Mouse (Mus musculus) neural tube, embryonic 11.5 days (tissue): ENCODE results near the gene Vill. TPM values are rescaled to one million over a fixed set of nuclear protein-coding genes. Genes with fewer than 3 reads are reported as not detected.
A peak's percentile ranks its signal among the peaks of the same experiment; 100 is the strongest.

Experiments
- ATAC-seq: fragments of 200-750 bp; cut with Nextera tagmentation; 2 replicates; pipeline ENCODE4 v1.8.0; 2017; ENCODE audit warnings: moderate number of reproducible peaks, mild to moderate bottlenecking, moderate TSS enrichment, moderate library complexity; ENCODE audit not compliant: insufficient read depth, low FRiP score, low TSS enrichment
- DNase-seq: peaks from one replicate; pipeline ENCODE4 v3.0.0-alpha.2; 2015; ENCODE audit warnings: low spot score
- H3K27ac ChIP-seq: fragments of 300-500 bp; sonication (generic); 2 replicates; pipeline ENCODE4 v1.5.1; 2014; ENCODE audit warnings: low read depth, mild to moderate bottlenecking, low read length
- H3K27me3 ChIP-seq: fragments of 300-500 bp; sonication (generic); 2 replicates; pipeline ENCODE4 v1.6.1; 2014; ENCODE audit warnings: mild to moderate bottlenecking, low read length, mixed read lengths; ENCODE audit not compliant: control insufficient read depth, insufficient read depth
- H3K36me3 ChIP-seq: fragments of 300-500 bp; sonication (generic); 2 replicates; pipeline ENCODE4 v1.6.1; 2014; ENCODE audit warnings: mild to moderate bottlenecking, low read length, moderate library complexity, mixed read lengths; ENCODE audit not compliant: control insufficient read depth, insufficient read depth
- H3K4me1 ChIP-seq: fragments of 300-500 bp; sonication (generic); 2 replicates; pipeline ENCODE4 v1.6.1; 2014; ENCODE audit warnings: low read length, mixed read lengths; ENCODE audit not compliant: control insufficient read depth, insufficient read depth
- H3K4me2 ChIP-seq: fragments of 300-500 bp; sonication (generic); 2 replicates; pipeline ENCODE4 v1.6.1; 2014; ENCODE audit warnings: low read depth, mild to moderate bottlenecking, moderate library complexity
- H3K4me3 ChIP-seq: fragments of 300-500 bp; sonication (generic); 2 replicates; pipeline ENCODE4 v1.5.1; 2014; ENCODE audit warnings: low read depth, low read length
- H3K9ac ChIP-seq: fragments of 300-500 bp; sonication (generic); 2 replicates; pipeline ENCODE4 v1.6.1; 2014; ENCODE audit warnings: mild to moderate bottlenecking, low read length
- H3K9me3 ChIP-seq: fragments of 300-500 bp; sonication (generic); 2 replicates; pipeline ENCODE4 v1.6.1; 2016; ENCODE audit warnings: low read length; ENCODE audit not compliant: control insufficient read depth
- WGBS: fragments of 180-500 bp; shearing (Covaris S2); extraction: QIAGEN DNeasy Blood & Tissue Kit; methylation state at CpG from one replicate; pipeline ENCODE4 v1.1.7; 2014; 5-methylcytosine and 5-hydroxymethylcytosine counted together
- polyA plus RNA-seq: library from polyadenylated mRNA; unstranded; fragments of >200 nt; fragmentation: Nextera tagmentation; extraction: Ambion mirVana; gene quantifications from 2 replicates; pipeline ENCODE4 v1.2.1, GENCODE M21; 2014

The Vill gene
- polyA plus RNA-seq, 1 experiment from 2014 or later: 12.1 TPM

- Histone ChIP-seq H3K36me3 (no peaks in the 10 kb centered on the region), H3K27me3 (no peaks in the 10 kb centered on the region), H3K4me1 (peaks cover 27% of the 10 kb centered on the region), H3K9ac (no peak overlapping the region), H3K4me2 (no peak overlapping the region), H3K27ac (no peak overlapping the region), H3K9me3 (no peaks in the 10 kb centered on the region), H3K4me3 (no peak overlapping the region)
- WGBS: 85% methylated on average over 10 of the region's 10 CpGs
- no peak for DNase-seq
- ATAC-seq: no peak
These were observed 31.4 kb downstream of the Vill start for GRCm38 (mm10) chr9:119083966-119084365.

- WGBS: 13% methylated on average over 1 of the region's 1 CpGs
- Histone ChIP-seq H3K9ac (no peak overlapping the region), H3K27ac (no peak overlapping the region), H3K4me3 (no peak overlapping the region), H3K27me3 (no peaks in the 10 kb centered on the region; the same call in 1 of the 2 replicates), H3K4me1 (peaks cover 34% of the 10 kb centered on the region), H3K4me2 (no peak overlapping the region), H3K36me3 (no peaks in the 10 kb centered on the region), H3K9me3 (no peaks in the 10 kb centered on the region)
- ATAC-seq (no peak), DNase-seq (no peak)
These were observed 33.9 kb downstream of the Vill start for GRCm38 (mm10) chr9:119086451-119086850.

- H3K4me2 ChIP-seq: no peak overlapping the region
- H3K36me3 ChIP-seq: no peaks in the 10 kb centered on the region
- peaks cover 4% of the 10 kb centered on the region; the same call in 1 of the 2 replicates for H3K27me3 ChIP-seq
- no peak for DNase-seq
- no peak for ATAC-seq
- H3K9me3 ChIP-seq: no peaks in the 10 kb centered on the region
- no peak overlapping the region for H3K27ac ChIP-seq
- H3K4me1 ChIP-seq: peaks cover 36% of the 10 kb centered on the region
- no peak overlapping the region for H3K9ac ChIP-seq
- H3K4me3 ChIP-seq: no peak overlapping the region
- WGBS: 82% methylated on average over 5 of the region's 5 CpGs
These were observed 34.7 kb downstream of the Vill start for GRCm38 (mm10) chr9:119087309-119087708.

GRCm38 (mm10) chr9:119088148-119088801 is 35.7 kb downstream of the Vill start:
- H3K36me3 ChIP-seq: no peaks in the 10 kb centered on the region
- WGBS: under 1% methylated on average over 24 of the region's 24 CpGs

GRCm38 (mm10) chr9:119089437-119089836 is 36.9 kb downstream of the Vill start:
- ATAC-seq (no peak), DNase-seq (no peak)
- Histone ChIP-seq H3K27ac (no peak overlapping the region), H3K4me2 (no peak overlapping the region), H3K27me3 (peaks cover 10% of the 10 kb centered on the region), H3K9ac (no peak overlapping the region), H3K4me3 (no peak overlapping the region), H3K36me3 (no peaks in the 10 kb centered on the region), H3K4me1 (peaks cover 39% of the 10 kb centered on the region), H3K9me3 (no peaks in the 10 kb centered on the region)
- WGBS: 35% methylated on average over 7 of the region's 7 CpGs

More at GRCm38 (mm10) chr9:119088148-119088801, 35.7 kb downstream of the Vill start:
- peak overlapping the region; percentile 24 for H3K4me3 ChIP-seq
- peaks cover 7% of the 10 kb centered on the region; the same call in 1 of the 2 replicates for H3K27me3 ChIP-seq
- H3K27ac ChIP-seq: 0 out of 2 replicates have a peak overlapping the region, but pooled peaks have one; percentile 20
- peak; percentile 88 for DNase-seq
- 0 out of 2 replicates have a peak overlapping the region, but pooled peaks have one; percentile 23 for H3K9ac ChIP-seq
- peak; percentile 42 for ATAC-seq
- H3K9me3 ChIP-seq: no peaks in the 10 kb centered on the region
- peak overlapping the region; percentile 44 for H3K4me2 ChIP-seq
- H3K4me1 ChIP-seq: peaks cover 34% of the 10 kb centered on the region

- ATAC-seq (no peak), DNase-seq (no peak)
- no peaks in the 10 kb centered on the region for H3K9me3 ChIP-seq
- H3K9ac ChIP-seq: no peak overlapping the region; the same call in 1 of the 2 replicates
- 92% methylated on average over 5 of the region's 5 CpGs for WGBS
- H3K4me3 ChIP-seq: no peak overlapping the region
- H3K4me1 ChIP-seq: peaks cover 39% of the 10 kb centered on the region
- H3K27ac ChIP-seq: no peak overlapping the region
- H3K27me3 ChIP-seq: peaks cover 10% of the 10 kb centered on the region
- H3K4me2 ChIP-seq: no peak overlapping the region
- H3K36me3 ChIP-seq: no peaks in the 10 kb centered on the region
These were observed 37.9 kb downstream of the Vill start for GRCm38 (mm10) chr9:119090462-119090861.

GRCm38 (mm10) chr9:119091581-119092310 is 39.2 kb downstream of the Vill start:
- no peak for ATAC-seq
- Histone ChIP-seq H3K4me2 (peak overlapping the region; percentile 77), H3K27me3 (peaks cover 10% of the 10 kb centered on the region), H3K4me3 (peak overlapping the region; percentile 51), H3K9ac (no peak overlapping the region), H3K27ac (0 out of 2 replicates have a peak overlapping the region, but pooled peaks have one; percentile 8), H3K9me3 (no peaks in the 10 kb centered on the region), H3K36me3 (no peaks in the 10 kb centered on the region), H3K4me1 (peaks cover 35% of the 10 kb centered on the region)
- WGBS: 63% methylated on average over 12 of the region's 12 CpGs
- DNase-seq: no peak

- Histone ChIP-seq H3K27ac (peak overlapping the region; percentile 56; the same call in 1 of the 2 replicates), H3K9ac (peak overlapping the region; percentile 60), H3K27me3 (peaks cover 10% of the 10 kb centered on the region), H3K9me3 (no peaks in the 10 kb centered on the region), H3K4me3 (peak overlapping the region; percentile 51), H3K36me3 (no peaks in the 10 kb centered on the region), H3K4me2 (peak overlapping the region; percentile 77), H3K4me1 (peaks cover 32% of the 10 kb centered on the region)
- ATAC-seq (no peak), DNase-seq (peak; percentile 50)
- 4% methylated on average over 45 of the region's 45 CpGs for WGBS
These were observed 40.2 kb downstream of the Vill start for GRCm38 (mm10) chr9:119092473-119093418.
